Mouse (Mus musculus) layer of hippocampus, postnatal 25 days (tissue): ENCODE data around the gene Skida1. TPM values are rescaled to one million over a fixed set of nuclear protein-coding genes. Genes with fewer than 3 reads are reported as not detected.

Source experiments
- DNase-seq, 2 experiments: peaks; one replicate each; pipeline ENCODE4 v3.0.0; 2022; ENCODE audit warnings: mixed read lengths in 2 of 2, low spot score in 1 of 2; ENCODE audit errors: extremely low spot score in 1 of 2
- total RNA-seq, 2 experiments: library from RNA; stranded (reverse); gene quantifications; 2 replicates each; pipeline ENCODE4 v1.2.3; 2021

Gene Skida1
- total RNA-seq, 2 experiments from 2014 or later: 14.6 to 17.0 TPM

GRCm38 (mm10) chr2:18040347-18041160 is 8.3 kb downstream of the Skida1 start:
- DNase-seq: no peak

DNA sequence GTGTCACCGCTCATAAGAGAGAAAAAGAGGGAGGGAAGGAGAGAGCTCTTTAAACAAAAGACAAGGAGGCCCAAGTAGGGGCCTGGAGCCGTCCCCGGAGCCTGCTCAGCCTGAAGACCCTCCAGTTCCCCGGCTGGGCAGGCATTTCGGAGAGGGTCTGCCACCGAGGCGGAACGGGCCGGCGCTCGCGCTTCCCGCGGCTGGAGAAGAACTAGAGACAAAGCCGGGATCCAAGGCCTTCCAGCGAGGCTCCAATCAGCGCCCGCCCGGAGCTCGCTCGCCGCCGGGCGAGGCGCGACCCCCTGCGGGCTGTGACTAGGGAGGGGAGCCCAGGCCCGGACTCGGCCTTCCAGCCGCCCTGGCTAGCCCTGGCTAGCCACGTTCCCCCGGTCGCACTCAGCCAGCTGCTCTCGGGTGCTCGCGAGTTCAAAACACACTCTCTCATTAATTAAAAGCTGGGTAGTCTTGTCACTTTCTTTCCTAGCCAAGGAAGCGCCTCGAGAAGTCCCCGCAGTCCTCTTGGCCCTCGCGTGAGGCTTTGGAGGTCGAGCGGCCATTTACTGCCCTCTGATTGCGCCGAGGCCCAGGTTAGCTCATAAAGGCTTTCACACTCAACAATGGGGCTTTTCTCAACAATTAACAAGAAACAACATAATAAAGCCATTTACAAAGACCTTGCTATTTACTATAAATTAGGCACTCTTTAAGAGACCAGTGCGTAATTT is 9.1 kb downstream of the Skida1 start:
- DNase-seq: peak in 1 of 2 experiments; percentile 39

DNA sequence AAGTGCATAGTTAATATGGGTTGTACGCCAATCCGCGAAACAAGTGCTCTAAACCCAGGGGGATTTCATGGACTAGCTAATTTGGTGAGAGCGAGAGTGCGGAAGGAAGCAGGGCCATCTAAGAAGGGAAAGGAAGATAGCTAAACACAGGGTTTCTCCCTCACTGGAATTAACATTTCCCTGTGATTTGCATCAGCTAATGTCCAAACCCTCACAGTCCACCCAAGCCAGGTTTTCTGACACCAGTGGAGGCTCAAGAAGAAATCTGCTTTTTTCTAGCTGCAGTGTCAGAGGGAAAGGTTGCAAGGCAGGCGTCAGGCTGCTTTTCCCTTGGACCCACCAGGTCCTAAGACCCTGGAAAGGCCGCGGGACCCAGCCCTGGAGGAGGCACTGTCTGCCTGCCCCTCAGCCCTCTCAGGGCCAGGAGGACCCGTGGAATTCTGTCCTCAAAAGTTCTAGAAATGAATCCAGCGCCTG is 9.9 kb downstream of the Skida1 start:
- DNase-seq: no peak

DNA sequence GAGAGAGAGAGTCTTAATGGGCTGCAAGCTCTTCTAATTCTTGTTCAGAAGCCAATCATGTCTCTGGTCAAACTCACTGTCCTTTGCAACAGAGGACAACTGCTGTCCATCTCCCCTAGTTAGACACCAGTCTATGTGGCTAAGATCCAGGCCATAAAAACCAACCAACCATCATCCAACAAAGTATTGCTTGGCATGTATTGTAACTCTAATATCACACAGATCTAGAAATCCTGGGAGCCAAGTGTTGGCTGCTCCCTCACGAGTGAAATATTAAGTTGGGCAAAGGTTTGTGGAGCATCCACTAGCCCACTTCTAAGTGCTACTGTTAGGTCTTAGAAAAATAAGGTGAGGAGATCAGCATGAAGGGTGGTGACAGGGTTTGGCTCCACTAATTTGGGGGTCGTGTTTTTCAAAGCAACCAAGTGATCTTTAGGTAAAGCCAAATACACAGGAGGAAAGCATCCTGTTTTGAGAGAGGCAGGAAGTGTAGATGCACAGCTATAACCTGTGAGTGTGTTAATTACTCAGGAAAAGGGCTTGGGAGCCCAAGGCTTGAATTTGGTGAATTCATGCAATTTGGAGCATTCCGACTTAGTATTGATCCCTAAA is 10.6 kb downstream of the Skida1 start:
- DNase-seq: no peak

DNA sequence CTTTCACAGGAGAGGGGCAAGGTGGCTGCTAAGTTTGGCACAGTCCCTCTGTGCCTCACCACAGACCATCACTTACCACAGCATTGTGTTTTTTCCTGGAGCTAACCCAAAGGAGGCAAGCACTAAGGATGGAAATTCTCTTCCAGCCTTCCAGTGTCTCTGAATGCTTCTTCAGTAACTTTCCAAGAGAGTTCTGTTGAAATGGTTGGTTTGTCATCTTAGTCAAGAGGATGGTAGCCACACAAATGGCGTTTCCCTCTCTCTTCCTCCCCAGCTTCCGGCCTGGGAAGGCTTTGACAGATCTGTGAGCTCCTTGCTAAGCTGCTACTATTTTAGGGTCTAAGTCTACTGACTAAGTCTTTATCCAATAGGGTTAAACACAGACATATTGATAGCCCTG is 11.4 kb downstream of the Skida1 start, which contains the start of gene A930004D18Rik:
Gene A930004D18Rik, minus strand, starts transcription at position 247 of the 400 bp plus-strand sequence.
- DNase-seq: no peak

- DNase-seq: no peak
Observed at GRCm38 (mm10) chr2:18034371-18035250, 14.2 kb downstream of the Skida1 start.

DNA sequence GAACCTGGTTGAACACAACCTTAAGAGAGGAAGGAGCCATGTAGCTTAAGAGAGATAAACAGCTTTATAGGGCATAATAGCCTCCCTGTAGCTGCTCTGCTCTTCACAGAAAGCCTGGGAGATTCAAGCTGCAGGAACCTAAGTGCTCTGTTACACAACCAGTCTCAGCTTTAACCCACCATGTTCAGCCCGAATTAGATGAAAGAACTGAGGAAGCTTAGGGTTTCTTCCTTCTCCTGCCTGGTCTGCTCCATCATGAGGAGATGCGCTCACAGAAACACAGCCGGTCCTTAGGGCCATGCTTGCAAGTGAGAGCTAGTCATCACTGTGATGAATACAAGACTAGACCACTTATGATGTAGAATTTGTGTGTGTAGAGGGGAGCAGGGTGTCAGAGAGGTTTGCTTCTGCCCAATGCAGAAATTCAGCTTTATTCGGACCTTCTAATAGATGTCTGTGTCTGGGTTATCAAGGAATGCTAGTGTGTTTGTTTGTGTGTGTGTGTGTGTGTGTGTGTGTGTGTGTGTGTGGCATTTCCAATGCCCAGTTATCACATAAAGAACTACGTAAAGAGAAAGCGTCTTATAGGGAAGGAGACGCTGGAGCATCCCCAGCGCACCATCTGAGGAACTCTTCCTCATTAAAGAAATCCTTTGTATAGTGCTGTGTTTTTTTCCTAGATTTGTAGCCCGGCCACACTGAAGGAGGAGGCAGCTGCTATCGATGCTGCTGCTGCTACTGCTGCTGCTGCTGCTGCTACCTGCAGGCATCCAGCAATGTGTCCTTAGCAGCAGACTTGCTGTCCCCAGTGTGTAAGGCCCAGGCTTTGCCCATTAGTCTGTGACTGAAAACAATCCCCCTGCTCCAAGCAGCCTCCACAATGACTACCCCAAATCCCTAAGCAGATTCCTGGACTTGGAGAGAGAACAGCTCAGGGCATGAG is 15.4 kb downstream of the Skida1 start:
- DNase-seq: no peak

DNA sequence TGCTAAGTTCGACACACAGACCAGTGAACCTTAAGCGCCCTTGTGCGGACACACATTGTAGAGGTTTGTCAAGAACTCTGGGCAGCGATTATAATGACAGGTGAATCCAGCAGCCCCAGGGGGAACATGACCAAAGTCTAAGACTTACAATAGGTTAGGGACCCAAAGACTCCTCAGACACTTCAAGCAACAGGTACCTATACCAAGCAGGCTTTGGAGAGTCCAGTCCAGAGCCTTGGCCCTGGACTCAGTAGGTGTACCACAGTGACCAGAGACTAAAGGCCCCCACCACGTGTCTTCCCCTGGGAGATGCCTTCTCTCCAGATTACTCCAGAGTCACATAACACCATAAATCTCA is 16.3 kb downstream of the Skida1 start:
- no peak for DNase-seq

GRCm38 (mm10) chr2:18031831-18032537 is 16.9 kb downstream of the Skida1 start:
- DNase-seq: peak in 1 of 2 experiments; percentile 58

DNA sequence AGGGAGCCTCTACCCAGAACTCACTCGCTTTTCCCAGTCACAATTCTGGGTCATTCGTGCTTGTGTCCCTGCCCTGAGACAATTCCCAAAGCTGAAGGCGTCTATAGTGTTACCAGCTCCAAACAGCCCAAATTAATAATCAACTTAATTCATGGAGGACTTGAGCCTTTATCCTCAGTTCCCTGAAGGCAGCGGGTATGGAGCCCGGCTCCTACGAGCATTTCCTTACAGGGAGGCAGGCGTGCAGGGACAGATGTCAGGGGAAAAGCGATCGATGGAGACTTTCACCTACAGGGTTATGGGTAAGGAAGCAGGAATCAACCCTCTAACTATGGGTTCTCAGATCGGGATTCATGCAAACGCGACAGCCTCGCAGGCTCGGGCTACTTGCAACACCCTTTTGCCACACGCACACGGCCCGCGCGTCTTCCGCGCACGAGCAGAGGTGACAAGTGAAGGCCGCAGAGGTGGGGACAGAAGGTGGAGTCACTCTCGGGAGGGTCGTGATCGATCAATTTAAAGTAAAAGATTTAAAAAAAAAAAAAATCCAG is 17.5 kb downstream of the Skida1 start:
- DNase-seq: peak in 1 of 2 experiments; percentile 59

DNA sequence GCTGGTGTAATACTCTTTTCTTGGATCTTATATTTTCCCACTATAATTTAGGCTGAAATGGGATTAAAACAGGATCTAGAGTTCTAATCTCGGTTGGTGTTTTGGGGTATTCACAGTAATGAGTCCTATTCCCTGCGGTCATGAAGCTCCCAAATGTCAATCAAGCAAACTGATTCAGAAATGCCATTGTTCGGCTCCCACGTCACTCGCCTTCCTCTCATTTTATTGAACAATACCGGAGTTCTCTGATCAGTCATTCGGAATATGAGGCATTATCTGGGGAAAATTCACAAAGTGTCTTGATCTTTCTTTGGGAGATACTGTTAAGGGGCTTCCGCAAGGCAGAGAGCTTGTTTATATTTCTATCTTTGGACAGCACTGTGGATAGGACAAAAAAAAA is 18.3 kb downstream of the Skida1 start:
- DNase-seq: no peak

GRCm38 (mm10) chr2:18029656-18030055 is 19.2 kb downstream of the Skida1 start:
- no peak for DNase-seq

GRCm38 (mm10) chr2:18028140-18029021 is 20.5 kb downstream of the Skida1 start:
- DNase-seq: peak; percentile 80 to 83

GRCm38 (mm10) chr2:18027448-18028139 is 21.3 kb downstream of the Skida1 start:
- DNase-seq: peak; percentile 95 to 97

DNA sequence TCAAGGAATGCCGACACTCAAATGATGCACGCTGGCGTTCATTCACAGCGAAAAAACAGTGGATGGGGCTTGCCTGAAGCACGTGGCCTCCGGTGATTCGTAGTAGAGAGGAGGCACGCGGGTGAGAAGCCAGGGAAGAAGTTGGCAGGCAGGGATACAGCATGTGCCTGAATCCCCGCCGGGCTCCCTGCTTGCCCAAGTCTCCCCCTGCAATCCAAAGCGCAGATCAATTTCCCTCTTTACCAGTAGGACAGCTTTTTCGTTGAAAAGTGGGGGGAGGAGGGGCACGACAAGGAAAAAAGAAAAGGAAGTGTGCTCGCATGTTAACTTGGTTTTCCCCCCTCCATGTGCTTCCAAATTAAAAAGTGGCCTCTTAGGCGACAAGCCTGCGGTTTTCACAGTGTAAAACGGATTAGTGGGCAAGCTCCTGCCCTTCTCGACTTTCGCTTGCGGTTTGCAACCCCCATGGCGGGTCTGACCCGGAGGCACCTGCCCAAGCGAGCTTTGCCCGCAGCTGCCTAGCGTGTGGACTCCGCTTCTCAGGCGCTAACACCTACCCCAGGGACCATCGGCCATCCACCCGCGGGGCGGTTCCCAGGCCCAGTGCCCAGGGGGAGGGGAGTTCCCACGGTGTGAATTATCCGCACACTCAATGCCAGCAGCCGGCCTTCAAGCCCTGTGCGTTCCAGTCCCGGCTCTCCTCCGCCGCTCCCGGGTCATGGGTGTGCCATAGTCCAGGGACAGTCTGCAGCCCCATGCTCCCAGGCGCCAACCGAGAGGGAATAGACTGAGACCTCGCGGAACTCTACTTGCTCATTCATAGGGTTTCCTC is 22.5 kb downstream of the Skida1 start:
- DNase-seq: peak in 1 of 2 experiments; percentile 37

DNA sequence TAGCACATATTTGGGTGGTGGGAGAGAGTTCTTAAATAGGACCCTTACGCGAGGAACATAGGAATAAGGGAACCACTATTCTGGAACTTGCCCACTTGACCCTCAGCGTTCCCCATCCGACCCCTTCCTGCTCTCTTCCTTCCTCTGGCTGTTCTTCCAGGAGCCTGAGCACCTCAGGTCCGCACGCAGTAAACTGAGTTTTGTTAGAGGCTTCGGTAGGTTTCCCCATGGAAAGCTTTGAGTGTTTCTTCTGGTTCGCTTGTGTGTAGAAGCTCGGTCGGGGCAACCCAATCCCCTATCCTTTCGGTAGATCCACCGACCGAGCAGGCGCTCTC is 23.1 kb downstream of the Skida1 start:
- no peak for DNase-seq
